Mouse (Mus musculus): ENCODE data around the gene H2-T23. TPM values are rescaled to one million over a fixed set of nuclear protein-coding genes. Genes with fewer than 3 reads are reported as not detected.

The H2-T23 gene
- polyA plus RNA-seq, 1 experiment from 2014 or later = 3.9 TPM

DNA sequence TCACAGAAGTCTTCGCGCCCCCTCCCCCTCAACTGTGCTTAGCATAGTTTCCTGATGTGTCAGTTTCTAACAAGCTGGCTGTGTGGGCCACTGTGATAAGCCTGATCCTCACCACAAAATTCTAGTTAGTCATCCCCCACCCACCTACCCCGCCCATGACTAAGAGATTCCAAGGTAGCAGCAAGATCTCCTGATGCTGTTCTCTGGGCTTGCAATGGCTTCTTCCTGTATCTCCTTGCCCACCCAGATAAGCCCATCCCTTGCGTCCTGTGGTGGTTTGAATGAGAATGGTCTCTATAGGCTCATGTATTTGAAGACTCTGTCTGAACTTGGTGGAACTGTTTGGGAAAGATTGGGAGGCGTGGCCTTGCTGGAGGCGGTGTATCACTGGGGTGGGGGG lies 30.7 kb downstream of the H2-T23 start:
- TF ChIP-seq CTCF (IDR thresholded peaks at IDR 0.05; ENCODE audit: low read depth) = no peak
- H3K4me2 ChIP-seq = no peak overlapping the region
- ATAC-seq (ENCODE audit: insufficient read depth) = no peak
- no peak for DNase-seq
- no peak overlapping the region for H3K9ac ChIP-seq
- H3K9me3 ChIP-seq (ENCODE audit: low read depth, low read length) = no peaks in the 10 kb centered on the region
- no peak overlapping the region for H3K27ac ChIP-seq (ENCODE audit: low read depth)
- no peak overlapping the region for H3K4me3 ChIP-seq (ENCODE audit: low read depth, low read length)
- 96% methylated on average over 6 of the region's 6 CpGs for WGBS
- H3K27me3 ChIP-seq (ENCODE audit: insufficient read depth, low read length) = no peaks in the 10 kb centered on the region
- no peaks in the 10 kb centered on the region for H3K36me3 ChIP-seq (ENCODE audit: insufficient read depth)
- H3K4me1 ChIP-seq (ENCODE audit: insufficient read depth) = no peaks in the 10 kb centered on the region

DNA sequence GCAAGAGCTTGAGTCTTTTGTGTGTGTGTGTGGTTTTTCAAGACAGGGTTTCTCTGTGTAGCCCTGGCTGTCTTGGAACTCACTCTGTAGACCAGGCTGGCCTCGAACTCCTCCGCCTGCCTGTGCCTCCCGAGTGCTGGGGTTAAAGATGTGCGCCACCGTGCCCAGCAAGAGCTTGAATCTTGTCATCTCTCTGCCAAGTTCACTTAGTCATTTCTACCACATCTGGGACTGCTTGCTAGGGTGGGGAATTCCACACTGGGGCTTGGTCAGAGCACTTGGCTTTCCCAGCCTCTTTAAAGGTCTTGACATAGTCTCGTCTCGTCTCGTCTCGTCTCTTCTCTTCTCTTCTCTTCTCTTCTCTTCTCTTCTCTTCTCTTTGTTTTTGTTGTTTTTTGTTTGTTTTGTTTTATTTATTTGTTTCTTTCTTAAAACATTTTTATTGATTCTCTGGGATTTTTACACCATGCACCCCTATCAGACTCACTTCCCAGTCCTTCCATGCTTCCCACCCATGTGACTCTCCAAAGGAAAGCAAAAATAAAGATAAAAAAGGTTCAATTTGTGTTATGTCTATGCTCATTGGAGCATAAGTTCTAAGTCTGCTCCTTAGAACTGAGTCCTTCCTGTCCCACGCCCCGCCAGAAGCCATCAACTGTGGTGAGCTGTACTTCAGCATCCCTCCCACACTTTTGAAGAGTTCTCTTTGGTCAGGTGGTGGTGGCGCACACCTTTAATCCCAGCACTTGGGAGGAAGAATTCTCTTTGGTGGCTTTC lies 31.3 kb downstream of the H2-T23 start:
- WGBS = 92% methylated on average over 12 of the region's 12 CpGs
- DNase-seq = no peak
- no peak overlapping the region for H3K4me3 ChIP-seq (ENCODE audit: low read depth, low read length)
- no peak for TF ChIP-seq CTCF (IDR thresholded peaks at IDR 0.05; ENCODE audit: low read depth)
- H3K9ac ChIP-seq = no peak overlapping the region
- H3K4me1 ChIP-seq (ENCODE audit: insufficient read depth) = no peaks in the 10 kb centered on the region
- no peaks in the 10 kb centered on the region for H3K27me3 ChIP-seq (ENCODE audit: insufficient read depth, low read length)
- H3K36me3 ChIP-seq (ENCODE audit: insufficient read depth) = no peaks in the 10 kb centered on the region
- no peak overlapping the region for H3K4me2 ChIP-seq
- no peak for ATAC-seq (ENCODE audit: insufficient read depth)
- no peak overlapping the region for H3K27ac ChIP-seq (ENCODE audit: low read depth)
- H3K9me3 ChIP-seq (ENCODE audit: low read depth, low read length) = no peaks in the 10 kb centered on the region

DNA sequence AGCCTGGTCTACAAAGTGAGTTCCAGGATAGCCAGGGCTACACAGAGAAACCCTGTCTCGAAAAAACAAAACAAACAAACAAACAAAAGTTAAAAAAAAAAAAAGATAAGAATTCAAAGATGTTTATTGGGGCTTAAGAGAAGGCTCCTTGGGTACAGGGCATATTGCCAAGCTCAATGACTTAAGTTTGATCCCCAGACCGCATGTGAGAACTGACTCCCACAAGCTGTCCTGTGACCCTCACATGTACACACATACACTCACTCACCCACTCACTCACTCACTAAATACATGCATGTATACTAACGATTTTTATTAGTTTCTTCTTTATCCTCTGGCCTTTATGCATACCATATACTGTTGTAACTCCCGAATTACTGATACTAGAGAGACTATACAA lies 32.3 kb downstream of the H2-T23 start:
- H3K36me3 ChIP-seq (ENCODE audit: insufficient read depth) = no peaks in the 10 kb centered on the region
- H3K4me3 ChIP-seq (ENCODE audit: low read depth, low read length) = no peak overlapping the region
- WGBS = 66% methylated on average over 4 of the region's 4 CpGs
- no peak for TF ChIP-seq CTCF (IDR thresholded peaks at IDR 0.05; ENCODE audit: low read depth)
- no peak for ATAC-seq (ENCODE audit: insufficient read depth)
- no peak for DNase-seq
- H3K4me2 ChIP-seq = no peak overlapping the region
- H3K4me1 ChIP-seq (ENCODE audit: insufficient read depth) = no peaks in the 10 kb centered on the region
- H3K27me3 ChIP-seq (ENCODE audit: insufficient read depth, low read length) = no peaks in the 10 kb centered on the region
- H3K9me3 ChIP-seq (ENCODE audit: low read depth, low read length) = no peaks in the 10 kb centered on the region
- no peak overlapping the region for H3K27ac ChIP-seq (ENCODE audit: low read depth)
- H3K9ac ChIP-seq = no peak overlapping the region

DNA sequence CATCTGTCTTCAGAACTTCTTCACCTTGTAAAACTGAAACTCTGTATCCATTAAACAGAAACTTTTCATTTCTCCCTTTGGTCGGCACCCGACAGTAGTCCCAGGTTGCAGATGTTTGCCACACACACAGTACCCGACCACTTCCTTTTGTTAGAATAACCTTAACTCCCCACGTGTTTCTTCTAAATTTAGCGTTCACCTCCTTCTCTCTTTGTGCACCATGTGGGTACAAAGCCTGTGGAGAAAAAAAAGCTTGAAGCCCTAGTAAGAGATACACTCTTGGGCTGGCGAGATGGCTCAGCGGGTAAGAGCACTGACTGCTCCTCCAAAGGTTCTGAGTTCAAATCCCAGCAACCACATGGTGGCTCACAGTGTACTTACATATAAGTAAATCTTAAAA lies 33.3 kb downstream of the H2-T23 start:
- H3K27ac ChIP-seq (ENCODE audit: low read depth) = no peak overlapping the region
- no peak overlapping the region for H3K4me2 ChIP-seq
- 78% methylated on average over 7 of the region's 7 CpGs for WGBS
- H3K27me3 ChIP-seq (ENCODE audit: insufficient read depth, low read length) = no peaks in the 10 kb centered on the region
- ATAC-seq (ENCODE audit: insufficient read depth) = no peak
- H3K9me3 ChIP-seq (ENCODE audit: low read depth, low read length) = no peaks in the 10 kb centered on the region
- no peak overlapping the region for H3K4me3 ChIP-seq (ENCODE audit: low read depth, low read length)
- no peak overlapping the region for H3K9ac ChIP-seq
- DNase-seq = no peak
- TF ChIP-seq CTCF (IDR thresholded peaks at IDR 0.05; ENCODE audit: low read depth) = no peak
- H3K4me1 ChIP-seq (ENCODE audit: insufficient read depth) = no peaks in the 10 kb centered on the region
- H3K36me3 ChIP-seq (ENCODE audit: insufficient read depth) = no peaks in the 10 kb centered on the region

DNA sequence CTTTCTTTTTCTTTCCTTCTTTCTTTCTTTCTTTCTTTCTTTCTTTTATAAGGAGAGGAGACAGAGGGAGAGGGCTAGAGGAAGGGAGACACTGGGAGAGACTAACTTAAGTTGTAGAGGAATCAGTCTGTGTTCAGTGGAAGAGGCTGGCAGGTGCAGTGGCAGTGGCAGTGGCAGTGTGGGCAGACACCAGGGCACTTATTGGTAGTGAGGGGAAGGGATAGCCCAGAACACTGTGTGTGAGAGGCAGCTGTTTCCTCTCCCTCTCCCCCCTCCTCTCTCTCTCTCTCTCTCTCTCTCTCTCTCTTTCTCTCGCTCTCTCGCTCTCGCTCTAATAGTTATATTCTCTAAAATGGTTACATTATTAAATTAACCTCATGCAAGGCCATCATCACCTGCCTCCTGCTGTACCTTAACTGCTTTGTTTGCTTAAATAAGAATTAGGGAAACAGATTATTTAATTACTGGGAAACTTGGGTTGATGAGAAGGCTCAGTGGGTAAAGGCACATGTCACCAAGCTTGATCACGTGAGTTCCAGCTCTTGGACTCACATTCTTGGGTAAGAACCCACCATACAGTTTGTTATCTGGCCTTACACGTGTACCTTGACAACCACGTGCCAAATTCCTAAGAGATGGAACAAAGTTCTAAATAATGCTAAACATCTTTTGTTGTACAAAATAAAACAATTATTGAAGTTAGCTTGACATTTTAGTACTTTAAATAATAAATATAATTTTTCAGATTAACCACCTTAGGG lies 33.9 kb downstream of the H2-T23 start:
- no peak for TF ChIP-seq CTCF (IDR thresholded peaks at IDR 0.05; ENCODE audit: low read depth)
- no peak for ATAC-seq (ENCODE audit: insufficient read depth)
- Histone ChIP-seq H3K27me3 (ENCODE audit: insufficient read depth, low read length) (no peaks in the 10 kb centered on the region), H3K36me3 (ENCODE audit: insufficient read depth) (no peaks in the 10 kb centered on the region), H3K9me3 (ENCODE audit: low read depth, low read length) (no peaks in the 10 kb centered on the region), H3K27ac (ENCODE audit: low read depth) (no peak overlapping the region), H3K4me3 (ENCODE audit: low read depth, low read length) (no peak overlapping the region), H3K4me1 (ENCODE audit: insufficient read depth) (no peaks in the 10 kb centered on the region), H3K4me2 (no peak overlapping the region), H3K9ac (no peak overlapping the region)
- DNase-seq = no peak
- 81% methylated on average over 6 of the region's 6 CpGs for WGBS

DNA sequence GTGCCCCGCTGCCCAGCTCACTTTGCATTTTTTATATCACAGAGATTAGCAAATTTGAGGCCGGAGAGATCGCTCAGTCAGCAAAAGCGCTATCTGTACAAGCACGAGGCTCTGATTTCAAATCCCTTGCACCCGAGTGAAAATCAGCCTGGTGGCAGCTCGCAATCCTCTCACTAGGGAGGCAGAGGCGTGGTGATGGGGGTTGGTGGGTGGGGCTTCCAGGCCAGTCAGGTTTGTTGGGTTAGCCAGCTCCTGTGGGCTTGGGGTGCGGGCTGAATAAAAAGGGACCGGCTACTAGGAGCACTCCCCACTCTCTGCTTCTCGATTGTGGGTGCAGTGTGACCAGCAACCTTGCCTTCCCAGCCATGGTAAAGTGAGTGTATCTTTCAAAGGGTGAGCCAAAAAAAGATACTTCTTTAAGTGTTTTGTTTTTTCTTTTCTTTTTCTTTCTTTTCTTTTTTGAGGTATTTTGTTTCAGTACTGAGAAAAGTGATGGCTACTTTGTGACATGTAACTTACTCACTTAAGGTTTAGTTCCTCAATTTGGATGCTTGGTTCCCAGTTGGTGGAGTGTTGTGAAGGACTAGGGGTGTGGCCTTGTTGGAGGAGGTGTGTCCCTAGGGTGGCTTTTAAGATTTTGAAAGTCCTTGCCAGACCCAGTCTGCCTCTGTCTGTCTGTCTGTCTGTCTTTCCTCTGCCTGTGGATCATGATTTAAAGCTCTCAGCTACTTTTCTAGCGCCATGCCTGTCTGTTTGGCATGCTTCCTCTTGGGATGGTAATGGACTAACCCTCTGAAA lies 34.7 kb downstream of the H2-T23 start:
- no peak for TF ChIP-seq CTCF (IDR thresholded peaks at IDR 0.05; ENCODE audit: low read depth)
- WGBS = 46% methylated on average over 12 of the region's 12 CpGs
- Histone ChIP-seq H3K4me3 (ENCODE audit: low read depth, low read length) (no peak overlapping the region), H3K27ac (ENCODE audit: low read depth) (no peak overlapping the region), H3K27me3 (ENCODE audit: insufficient read depth, low read length) (no peaks in the 10 kb centered on the region), H3K36me3 (ENCODE audit: insufficient read depth) (no peaks in the 10 kb centered on the region), H3K9me3 (ENCODE audit: low read depth, low read length) (no peaks in the 10 kb centered on the region), H3K4me1 (ENCODE audit: insufficient read depth) (no peaks in the 10 kb centered on the region), H3K4me2 (peak overlapping the region; percentile 24; the same call in 1 of the 2 replicates), H3K9ac (no peak overlapping the region)
- DNase-seq = peak; percentile 13
- no peak for ATAC-seq (ENCODE audit: insufficient read depth)

DNA sequence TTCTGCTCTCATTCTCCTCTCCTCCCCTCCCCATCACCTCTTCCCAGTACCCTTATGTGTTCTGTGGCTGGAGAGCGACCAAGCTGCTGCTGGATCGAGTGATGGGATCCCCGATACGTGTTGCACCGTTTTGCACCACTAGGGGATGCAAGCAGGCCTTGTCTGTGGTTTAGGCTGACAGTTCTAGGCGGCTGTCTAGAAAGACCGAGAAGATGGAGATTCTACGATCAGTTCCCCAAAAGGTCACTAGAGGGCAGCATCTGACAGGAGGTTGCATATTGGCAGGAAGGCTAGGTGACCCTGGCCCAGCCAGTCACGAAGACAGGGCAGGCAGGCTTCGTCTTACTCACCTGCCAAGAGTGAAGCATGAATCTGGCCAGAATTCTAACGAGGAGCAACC lies 35.7 kb downstream of the H2-T23 start:
- TF ChIP-seq CTCF (IDR thresholded peaks at IDR 0.05; ENCODE audit: low read depth) = peak; percentile 100
- no peaks in the 10 kb centered on the region for H3K4me1 ChIP-seq (ENCODE audit: insufficient read depth)
- peak; percentile 76 for ATAC-seq (ENCODE audit: insufficient read depth)
- DNase-seq = peak; percentile 99
- no peak overlapping the region for H3K9ac ChIP-seq
- H3K27ac ChIP-seq (ENCODE audit: low read depth) = no peak overlapping the region
- no peak overlapping the region for H3K4me2 ChIP-seq
- WGBS = 1% methylated on average over 11 of the region's 11 CpGs
- no peaks in the 10 kb centered on the region for H3K27me3 ChIP-seq (ENCODE audit: insufficient read depth, low read length)
- H3K4me3 ChIP-seq (ENCODE audit: low read depth, low read length) = no peak overlapping the region
- no peaks in the 10 kb centered on the region for H3K36me3 ChIP-seq (ENCODE audit: insufficient read depth)
- no peaks in the 10 kb centered on the region for H3K9me3 ChIP-seq (ENCODE audit: low read depth, low read length)
